Mouse (Mus musculus) heart, postnatal 0 days (tissue): ENCODE measurements at regions not wholly inside any gene's neighbourhood (a gene's known extent, or its start where the extent isn't known, plus 50 kb on each side); places are given as distances from the start of the nearest gene placed in this dataset.

Experiments used
- CTCF ChIP-seq: IDR thresholded peaks from 2 replicates; pipeline ENCODE4 v1.5.1; 2016; ENCODE audit warnings: antibody characterized with exemption, control low read depth, low read depth
- EP300 ChIP-seq: IDR thresholded peaks from 2 replicates; pipeline ENCODE4 v1.6.1; 2016; ENCODE audit warnings: antibody characterized with exemption, low read depth

- TF ChIP-seq CTCF = peak; percentile 16; the same call in 1 of the 2 replicates
- TF ChIP-seq EP300 = no peak
Measured at GRCm38 (mm10) chr4:131366006-131366405, 421.8 kb downstream of the Matn1 start.
